Mouse (Mus musculus) embryonic fibroblast, embryonic 13.5 days (primary cell): ENCODE measurements at regions not wholly inside any gene's neighbourhood (a gene's known extent, or its start where the extent isn't known, plus 50 kb on each side); places are given as distances from the start of the nearest gene placed in this dataset.

Experiments used
- CTCF ChIP-seq: IDR thresholded peaks from 2 replicates; pipeline ENCODE4 v1.5.1; 2011; ENCODE audit warnings: mild to moderate bottlenecking, control low read depth, low read length, moderate library complexity, borderline replicate concordance; ENCODE audit not compliant: insufficient read depth
- POLR2A ChIP-seq: IDR thresholded peaks from 2 replicates; pipeline ENCODE4 v1.6.1; 2011; ENCODE audit warnings: low read depth, mild to moderate bottlenecking, control low read depth, low read length, moderate library complexity

DNA sequence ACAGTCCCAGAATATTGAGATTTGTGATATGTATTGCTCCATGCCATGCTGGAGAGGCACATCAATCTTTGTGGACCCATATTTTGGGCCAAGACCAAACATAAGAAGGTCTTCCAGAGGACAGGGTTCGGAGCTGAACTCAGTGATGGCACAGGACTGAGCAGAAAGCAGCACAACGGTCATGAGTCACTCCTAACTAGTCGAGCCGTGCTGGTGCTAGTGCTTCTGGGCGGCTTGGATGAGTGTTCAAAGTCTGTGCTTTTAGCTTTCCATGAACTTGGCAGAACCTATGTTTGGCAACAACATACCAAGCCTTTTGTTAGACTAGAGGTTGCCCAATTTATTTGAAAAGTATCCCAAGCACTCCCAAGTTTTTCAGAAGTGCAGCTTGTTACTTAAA, 149.1 kb downstream of the Gm7489 start:
- TF ChIP-seq CTCF (no peak), POLR2A (no peak)
